Mouse (Mus musculus): Measurements from ENCODE around the gene Gm7879.

DNA sequence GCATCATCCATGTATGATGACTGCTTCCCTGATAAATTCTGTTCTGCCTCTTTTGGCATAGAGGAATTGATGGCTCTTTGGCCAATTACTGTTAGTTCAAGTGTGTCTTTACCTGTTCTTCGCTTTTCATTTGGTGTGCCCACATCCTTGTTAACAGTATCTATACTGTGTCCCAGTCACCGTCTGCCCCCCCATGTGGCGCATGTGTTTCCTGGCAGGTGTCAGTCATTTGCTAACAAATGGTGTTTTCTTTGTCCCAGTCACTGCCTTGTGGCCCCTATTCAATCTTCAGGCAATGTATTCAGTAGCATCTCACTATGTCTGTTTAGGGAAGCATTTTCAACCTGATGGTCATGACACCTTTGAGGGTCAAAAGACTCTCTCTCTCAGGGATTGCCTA lies 48.1 kb downstream of the Gm7879 start:
- TF ChIP-seq CTCF (conservative IDR thresholded peaks at IDR 0.05; ENCODE audit: insufficient read depth, insufficient read length, low read depth, low read length) (no peak), POLR2A (IDR thresholded peaks at IDR 0.05; ENCODE audit: low read depth, low read length) (no peak)

Data from kidney, adult 2 months (tissue).